In the genomic region with DNA sequence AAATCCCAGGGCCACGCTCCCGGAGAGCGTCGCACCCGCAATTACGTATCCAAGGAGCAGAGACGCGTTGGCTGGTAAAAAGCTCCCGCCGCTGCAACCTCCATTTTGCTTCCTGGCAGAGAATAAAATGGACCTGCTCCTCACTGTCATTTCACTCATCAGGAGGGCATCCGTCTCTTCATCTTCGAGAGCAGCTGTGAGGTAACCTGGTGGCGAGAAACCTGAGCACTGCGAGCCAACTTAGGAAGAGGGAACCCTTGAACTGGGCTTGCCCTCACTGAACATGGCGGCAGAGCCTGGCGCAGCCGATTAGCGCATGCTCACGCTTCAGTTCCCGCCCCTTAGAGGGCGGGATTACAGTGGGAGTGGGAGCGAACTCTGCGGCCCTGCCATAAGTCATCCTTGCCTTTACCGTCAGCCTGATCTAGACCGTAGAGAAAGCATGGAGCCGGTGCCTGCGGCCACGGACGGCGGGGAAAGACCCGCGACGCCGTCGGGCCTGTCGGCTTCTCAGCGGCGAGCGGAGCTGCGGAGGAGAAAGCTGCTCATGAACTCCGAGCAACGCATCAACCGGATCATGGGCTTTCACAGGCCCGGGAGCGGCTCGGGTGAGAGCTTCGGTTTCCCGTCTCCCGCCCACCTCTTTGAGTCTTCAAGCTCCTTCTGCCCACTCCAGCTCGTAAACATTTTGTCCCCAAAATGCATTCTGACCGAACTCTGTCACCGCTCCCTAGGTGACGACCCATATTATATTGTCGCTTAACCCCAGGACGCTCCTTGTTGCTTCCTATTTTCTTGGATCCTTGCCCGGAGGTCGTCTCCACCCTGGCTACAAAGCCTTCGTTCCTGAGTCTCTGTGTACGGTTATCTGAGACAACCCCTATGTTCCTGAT, we compare ENCODE assay signal across 8 mouse cellular contexts. TPM values are rescaled to one million over a fixed set of nuclear protein-coding genes. Genes with fewer than 3 reads are reported as not detected.
DNase-seq lines count a peak whose midpoint lies in the region; ATAC-seq lines count a peak whose summit lies in the region.

A gene (plus strand): TSS at position 357 of the 893 bp plus-strand sequence.

- WGBS in heart, embryonic 14.5 days: under 1% methylated on average over 59 of the region's 59 CpGs
- WGBS in liver, embryonic 13.5 days (ENCODE audit: insufficient replicate concordance): under 1% methylated on average over 59 of the region's 59 CpGs
- WGBS in stomach, embryonic 16.5 days: under 1% methylated on average over 59 of the region's 59 CpGs

- H3K27ac ChIP-seq in heart, embryonic 14.5 days (replicated peaks in 1 of 2; ENCODE audit: control insufficient read depth in 1 of 2, insufficient read depth in 1 of 2, low read depth in 2 of 2, low read length in 2 of 2): peak within 1 kb of the TSS; percentile 82 to 84
- peak within 1 kb of the TSS; percentile 80 for H3K27ac ChIP-seq in liver, embryonic 13.5 days
- peak within 1 kb of the TSS; percentile 90 for H3K27ac ChIP-seq in stomach, embryonic 16.5 days (ENCODE audit: low read length)

- peaks cover 3 to 13% of the 10 kb centered on the region in 2 experiments; a peak in 3 of 4 replicates for H3K4me1 ChIP-seq in heart, embryonic 14.5 days (ENCODE audit: control insufficient read depth in 2 of 2, insufficient read depth in 2 of 2, low read length in 2 of 2)
- peaks cover 26% of the 10 kb centered on the region for H3K4me1 ChIP-seq in liver, embryonic 13.5 days (replicated peaks)
- H3K4me1 ChIP-seq in stomach, embryonic 16.5 days (ENCODE audit: control insufficient read depth, insufficient read depth, low read length): peaks cover 13% of the 10 kb centered on the region

- peak within 1 kb of the TSS; percentile 93 for H3K4me2 ChIP-seq in heart, embryonic 14.5 days (ENCODE audit: low read length)
- H3K4me2 ChIP-seq in liver, embryonic 13.5 days: peak within 1 kb of the TSS; percentile 89
- H3K4me2 ChIP-seq in stomach, embryonic 16.5 days (ENCODE audit: low read depth, low read length): peak within 1 kb of the TSS; percentile 93

- ATAC-seq in CD4-positive, CD25-positive, alpha-beta regulatory T cell, adult 4 months: peak; percentile 97
- peak; percentile 92 for ATAC-seq in heart, embryonic 14.5 days (ENCODE audit: insufficient number of reproducible peaks, insufficient read depth, low FRiP score, low read depth)
- ATAC-seq in liver, embryonic 13.5 days (ENCODE audit: low read depth): peak; percentile 98
- peak; percentile 98 for ATAC-seq in stomach, embryonic 16.5 days (ENCODE audit: insufficient read depth, low FRiP score)

- H3K9ac ChIP-seq in heart, embryonic 14.5 days (ENCODE audit: low read length): peak within 1 kb of the TSS; percentile 88
- H3K9ac ChIP-seq in liver, embryonic 13.5 days: peak within 1 kb of the TSS; percentile 89
- H3K9ac ChIP-seq in stomach, embryonic 16.5 days (ENCODE audit: low read length): peak within 1 kb of the TSS; percentile 89

- no peaks in the 10 kb centered on the region for H3K27me3 ChIP-seq in heart, embryonic 14.5 days (ENCODE audit: control insufficient read depth, insufficient read depth, low read length)
- no peaks in the 10 kb centered on the region for H3K27me3 ChIP-seq in liver, embryonic 13.5 days
- H3K27me3 ChIP-seq in stomach, embryonic 16.5 days (ENCODE audit: control insufficient read depth, insufficient read depth, low read length): no peaks in the 10 kb centered on the region

- H3K9me3 ChIP-seq in heart, embryonic 14.5 days (ENCODE audit: control insufficient read depth, low read length): no peaks in the 10 kb centered on the region
- no peaks in the 10 kb centered on the region for H3K9me3 ChIP-seq in liver, embryonic 13.5 days (replicated peaks)
- no peaks in the 10 kb centered on the region for H3K9me3 ChIP-seq in stomach, embryonic 16.5 days (replicated peaks; ENCODE audit: control insufficient read depth, low read length)

- DNase-seq in c-Kit-negative CD71-positive TER-119-positive erythroid progenitor cells, embryonic 14.5 days (ENCODE audit: low read depth, low spot score): peak; percentile 89
- peak; percentile 88 for DNase-seq in fibroblast of lung, adult 2 months (ENCODE audit: low read depth)
- DNase-seq in kidney, postnatal 14 days: peak; percentile 93
- peak; percentile 88 for DNase-seq in liver, embryonic 13.5 days
- peak; percentile 91 for DNase-seq in neural tube, embryonic 10.5 days (ENCODE audit: extremely low spot score, low spot score)

- H3K4me3 ChIP-seq in heart, embryonic 14.5 days (ENCODE audit: control insufficient read depth in 1 of 2, insufficient read depth in 1 of 2, low read depth in 1 of 2, low read length in 2 of 2): peak within 1 kb of the TSS; percentile 70 to 93
- peak within 1 kb of the TSS; percentile 90 for H3K4me3 ChIP-seq in liver, embryonic 13.5 days (replicated peaks)
- H3K4me3 ChIP-seq in stomach, embryonic 16.5 days (replicated peaks; ENCODE audit: low read length): peak within 1 kb of the TSS; percentile 86

- H3K36me3 ChIP-seq in heart, embryonic 14.5 days (ENCODE audit: control insufficient read depth, insufficient read depth, low read length): peaks cover 26% of the 10 kb centered on the region
- H3K36me3 ChIP-seq in liver, embryonic 13.5 days: peaks cover 24% of the 10 kb centered on the region
- H3K36me3 ChIP-seq in stomach, embryonic 16.5 days (ENCODE audit: control insufficient read depth, insufficient read depth, low read length): no peaks in the 10 kb centered on the region

RNA-seq across cellular contexts. Expression of the gene that starts here (rescaled TPM):
- 10 to 100 TPM; 41.7 to 46.1 TPM for polyA plus RNA-seq in CD4-positive, CD25-positive, alpha-beta regulatory T cell, adult 4 months (2017; shearing (Covaris generic))
- polyA plus RNA-seq in heart, embryonic 14.5 days (2014; fragmentation: Nextera tagmentation; extraction: Ambion mirVana): 35.3 and 41.2 TPM in 2 replicates
- polyA plus RNA-seq in liver, embryonic 13.5 days (2015; fragmentation: Nextera tagmentation; extraction: Ambion mirVana): 15.4 and 15.9 TPM in 2 replicates
- polyA plus RNA-seq in stomach, embryonic 16.5 days (2015; fragmentation: Nextera tagmentation; extraction: Ambion mirVana): 44.3 and 52.8 TPM in 2 replicates

Comparison
In these comparisons a context has a peak if more than half of its experiments do, and no peak if none do; other contexts are left out.
1. Peak in every context shown above with its lines: DNase-seq, ATAC-seq, H3K4me3 ChIP-seq and H3K27ac ChIP-seq.